Mouse (Mus musculus) activated CD4-positive, CD25-positive, alpha-beta regulatory T cell, adult 4 months (primary cell): ENCODE results near the gene Cubn. TPM values are rescaled to one million over a fixed set of nuclear protein-coding genes. Genes with fewer than 3 reads are reported as not detected.

ENCODE experiments used
- ATAC-seq: one replicate; pipeline ENCODE4 v1.8.0; 2017
- polyA plus RNA-seq, 2 experiments: library from polyadenylated mRNA; unstranded; fragments of 100-300 nt; shearing (Covaris generic); gene quantifications; one replicate each; pipeline ENCODE4 v1.2.1; 2017

The Cubn gene
- polyA plus RNA-seq, 2 experiments from 2014 or later, result 0.05 to 0.15 TPM

DNA sequence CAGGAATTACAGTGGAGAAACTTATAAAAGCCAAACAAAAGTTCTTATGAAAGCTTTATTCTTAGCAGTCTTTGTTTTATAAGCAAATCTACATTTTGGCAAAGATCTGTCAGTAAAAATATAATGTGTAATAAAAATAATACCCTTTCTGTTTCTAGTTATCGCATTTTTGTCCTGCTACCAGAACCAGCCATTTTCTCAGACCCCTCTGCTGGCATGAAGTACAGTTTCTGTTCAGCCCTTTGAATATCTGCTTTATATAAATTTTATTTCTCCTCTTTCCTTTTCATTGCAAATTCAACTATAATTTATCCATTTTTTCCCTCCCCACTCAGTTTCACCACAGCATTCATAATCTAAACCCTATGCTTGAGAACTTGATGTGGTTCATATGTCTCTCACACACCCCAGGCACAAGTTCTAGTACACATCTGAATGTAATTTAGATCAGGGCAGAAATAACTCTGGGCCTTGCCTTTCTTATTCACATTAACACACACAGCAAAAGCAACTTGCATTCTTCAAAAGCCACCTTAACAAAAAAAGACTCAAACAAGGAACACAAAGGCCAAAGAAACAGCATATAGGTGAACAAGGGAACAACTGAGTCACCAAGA is 139.4 kb downstream of the Cubn start:
- ATAC-seq, result no peak

- ATAC-seq, result no peak
Observed at GRCm38 (mm10) chr2:13342325-13342926, 149.2 kb downstream of the Cubn start.

- no peak for ATAC-seq
Observed at GRCm38 (mm10) chr2:13335446-13335845, 156.2 kb downstream of the Cubn start.

- no peak for ATAC-seq
Observed at GRCm38 (mm10) chr2:13329754-13330417, 161.7 kb downstream of the Cubn start.

GRCm38 (mm10) chr2:13303376-13303775 is 188.2 kb downstream of the Cubn start:
- ATAC-seq, result no peak

DNA sequence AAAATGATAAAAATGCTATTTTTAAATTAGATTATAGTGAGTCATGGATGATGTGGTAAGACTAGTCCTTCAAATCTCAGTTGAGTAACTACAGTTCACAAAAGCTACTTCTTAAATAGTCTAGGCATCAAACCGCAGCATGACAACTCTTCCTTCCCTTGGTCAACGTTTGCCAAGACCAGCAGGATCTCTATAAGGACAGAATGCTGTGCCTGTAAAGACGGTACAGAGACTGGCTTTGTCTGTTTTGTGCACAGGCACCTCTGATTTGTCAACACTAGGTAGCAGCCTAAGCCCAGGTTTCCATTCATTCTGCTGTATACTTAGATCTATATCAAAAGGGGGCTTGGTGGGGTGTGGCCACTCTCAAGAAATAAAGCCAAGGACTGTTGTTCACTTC is 192.6 kb downstream of the Cubn start:
- ATAC-seq, result no peak

DNA sequence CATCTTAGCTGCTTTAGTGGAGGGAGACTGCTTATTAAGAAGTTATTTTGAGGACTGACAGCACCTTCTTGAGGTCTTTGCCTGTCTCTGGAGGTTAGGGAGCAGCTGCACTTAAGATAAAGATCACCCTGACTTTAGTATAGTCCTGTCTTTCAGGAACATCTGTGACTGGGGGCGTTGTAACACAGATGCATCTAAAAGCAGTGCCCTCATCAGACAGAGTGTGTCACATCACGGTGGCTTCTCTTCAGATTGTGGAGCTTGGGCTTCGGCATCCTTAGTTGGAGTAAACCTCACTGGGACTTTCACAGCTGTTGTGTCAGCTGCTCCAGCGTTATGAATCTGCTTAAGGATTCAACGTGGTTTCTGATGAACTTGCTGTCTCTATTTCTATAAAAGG is 193.9 kb downstream of the Cubn start:
- ATAC-seq, result no peak

GRCm38 (mm10) chr2:13290661-13291060 is 201.0 kb downstream of the Cubn start:
- ATAC-seq, result peak; percentile 43

GRCm38 (mm10) chr2:13290070-13290469 is 201.5 kb downstream of the Cubn start:
- ATAC-seq, result no peak

DNA sequence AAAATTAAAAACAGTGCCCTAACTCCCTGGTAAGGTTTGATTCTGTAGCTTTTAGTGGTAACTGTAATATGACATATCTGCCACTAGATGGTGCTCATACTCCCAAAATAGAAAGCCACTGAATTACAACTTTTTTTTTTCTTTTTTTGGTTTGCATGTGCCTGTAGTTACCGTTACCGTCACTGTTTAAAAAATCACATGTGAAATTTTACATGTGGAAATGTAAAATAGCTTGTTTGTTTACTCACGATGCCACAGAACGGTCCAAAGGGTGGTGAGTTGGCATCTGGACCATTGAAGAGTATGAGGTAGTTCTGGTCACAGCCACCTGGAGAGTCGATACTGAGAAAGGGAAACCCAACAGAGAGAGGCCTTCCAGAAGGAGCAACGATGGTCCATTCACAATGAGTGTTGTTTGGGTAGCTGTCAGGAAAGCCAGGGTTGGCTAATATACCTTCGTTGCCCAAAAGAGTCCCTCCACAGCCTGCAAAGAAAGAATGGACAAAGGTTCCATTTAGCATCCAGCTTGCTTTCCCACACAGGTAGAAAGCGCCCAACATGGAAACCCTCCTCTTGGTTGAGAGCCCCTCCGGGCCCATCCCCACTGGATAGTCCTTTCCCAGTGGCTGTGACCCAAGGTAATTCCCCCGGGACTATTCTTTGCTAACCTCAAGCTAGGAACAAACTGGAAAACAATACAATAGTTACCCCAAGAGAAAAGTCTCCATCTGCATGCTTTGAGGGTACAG is 213.3 kb downstream of the Cubn start:
- peak; percentile 62 for ATAC-seq

GRCm38 (mm10) chr2:13275874-13276273 is 215.7 kb downstream of the Cubn start:
- ATAC-seq, result no peak

- ATAC-seq, result peak; percentile 96
Observed at GRCm38 (mm10) chr2:13271165-13271957, 220.3 kb downstream of the Cubn start, which contains the start of gene Rsu1. Gene Rsu1 (minus strand): TSS chr2:13271415.

DNA sequence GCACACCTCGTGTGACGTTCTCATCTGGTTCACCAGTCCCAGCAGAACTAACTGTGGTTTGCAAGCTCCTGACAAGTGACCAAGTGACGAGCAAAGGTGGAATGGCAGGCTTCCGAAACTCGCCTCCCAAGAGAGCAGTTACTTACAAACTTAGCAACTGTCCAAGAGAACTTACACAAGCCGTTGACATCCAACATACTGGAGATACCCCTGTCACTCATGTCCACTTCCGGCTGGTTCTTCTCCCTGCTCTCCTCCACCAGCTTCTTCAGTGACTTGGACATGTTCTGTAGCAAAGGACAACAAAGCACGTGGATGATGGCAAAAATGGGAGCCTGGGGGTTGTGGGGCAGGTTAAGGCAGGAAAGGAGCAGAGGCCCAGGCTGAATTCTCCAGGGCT is 220.9 kb downstream of the Cubn start:
- no peak for ATAC-seq

- no peak for ATAC-seq
Observed at GRCm38 (mm10) chr2:13268681-13269293, 222.8 kb downstream of the Cubn start.

- ATAC-seq, result peak; percentile 72
Observed at GRCm38 (mm10) chr2:13264875-13265274, 226.7 kb downstream of the Cubn start.

DNA sequence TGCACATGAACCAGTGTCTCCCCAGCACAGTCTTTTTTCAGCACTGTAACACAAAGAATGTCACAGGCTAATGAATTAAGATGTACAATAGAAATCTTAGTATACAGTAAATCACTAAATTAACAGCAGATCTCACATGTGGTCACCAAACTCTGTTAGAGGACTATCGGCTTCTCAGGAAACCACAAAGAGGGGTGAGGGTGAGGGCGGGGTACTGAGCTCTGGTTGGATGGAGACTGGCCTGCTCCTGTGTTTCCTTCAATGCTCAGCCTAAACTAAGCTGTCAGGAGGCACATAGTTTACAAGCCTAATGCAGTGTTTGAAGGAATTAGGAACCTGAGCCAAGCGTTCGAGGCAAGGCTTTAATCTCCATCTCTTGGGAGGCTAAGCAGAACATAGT is 228.5 kb downstream of the Cubn start:
- no peak for ATAC-seq

- no peak for ATAC-seq
Observed at GRCm38 (mm10) chr2:13258606-13259005, 233.0 kb downstream of the Cubn start.

DNA sequence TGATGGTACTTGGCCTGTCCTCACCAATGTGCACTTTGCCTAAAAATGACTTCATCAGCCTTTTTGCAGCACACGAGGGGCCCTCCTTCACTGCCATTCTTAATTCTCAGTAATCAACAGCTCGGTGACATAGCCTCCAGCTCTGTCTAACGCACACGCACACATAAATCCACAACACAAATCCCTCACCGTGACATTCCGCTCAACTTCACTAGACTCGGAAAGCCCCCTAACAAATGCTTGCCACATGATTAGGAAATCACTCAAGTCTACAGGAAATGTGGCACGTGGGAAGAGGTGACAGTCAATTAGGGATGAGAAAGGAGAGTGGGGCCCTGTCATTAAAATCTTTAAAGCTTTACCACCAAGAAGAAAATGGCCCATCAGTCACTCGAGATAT is 250.9 kb downstream of the Cubn start:
- ATAC-seq, result no peak

DNA sequence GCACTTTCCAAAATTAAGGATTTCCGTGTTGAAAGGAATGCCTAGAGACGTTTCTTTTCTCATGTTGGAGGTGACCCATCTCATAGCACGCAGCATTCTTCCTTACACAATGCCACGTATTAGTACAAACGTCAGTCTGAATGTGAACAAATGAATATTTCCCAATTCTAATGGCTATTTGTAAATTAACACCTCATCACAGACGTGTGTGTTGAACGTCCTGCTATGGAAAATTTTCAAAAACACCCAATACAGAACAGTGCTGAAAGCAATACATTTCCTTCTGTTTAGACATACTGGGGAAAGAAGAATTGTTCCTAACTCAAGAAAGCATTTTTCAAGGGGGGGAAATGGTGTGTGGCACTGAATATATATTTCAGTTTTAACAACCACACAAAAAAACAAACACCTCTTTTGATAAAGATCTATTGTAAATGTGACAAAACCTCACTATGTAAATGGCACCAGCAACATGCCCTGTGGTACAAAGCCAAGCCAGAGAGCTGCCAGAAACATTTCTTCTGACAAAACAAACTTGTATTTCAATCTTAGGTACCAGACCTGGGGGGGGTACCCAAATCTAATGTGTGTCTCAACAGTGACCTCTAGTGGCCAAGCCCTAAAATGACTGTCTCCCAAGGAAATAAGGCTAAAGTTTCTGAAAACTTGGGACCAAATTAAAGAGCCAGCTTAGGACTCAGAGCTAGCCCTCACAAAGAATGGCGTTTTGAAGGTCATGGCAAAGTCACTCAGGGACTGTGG is 254.3 kb downstream of the Cubn start:
- peak; percentile 53 for ATAC-seq

- ATAC-seq, result no peak
Observed at GRCm38 (mm10) chr2:13235696-13236095, 255.9 kb downstream of the Cubn start.

GRCm38 (mm10) chr2:13234796-13235195 is 256.8 kb downstream of the Cubn start:
- ATAC-seq, result no peak
